In genomic region chr3:139152654-139153053, GRCm38 (mm10) we compare ENCODE assay signal across 12 mouse cellular contexts. TPM values are rescaled to one million over a fixed set of nuclear protein-coding genes. Genes with fewer than 3 reads are reported as not detected.
DNase-seq lines count a peak whose midpoint lies in the region; ATAC-seq and TF ChIP-seq lines count a peak whose summit lies in the region.
"Had no signal": no experiment of that assay in that cellular context is flagged by ENCODE, and none has a peak within 500 bp of the region (broad histone marks: within the 10 kb centered on the region; RNA-seq: fewer than 3 reads in every experiment).

No protein-coding gene starts in this region.

- H3K4me1 ChIP-seq in forebrain, postnatal 0 days (ENCODE audit: insufficient read depth) = no peaks in the 10 kb centered on the region
- H3K4me1 ChIP-seq: heart, embryonic 10.5 days had no signal

- no peak overlapping the region for H3K4me2 ChIP-seq in forebrain, postnatal 0 days (ENCODE audit: low read depth)

- DNase-seq in adrenal gland, adult 2 months = peak; percentile 10
- DNase-seq in adrenal gland, postnatal 4 days (ENCODE audit: low spot score in 2 of 2) = no peak
- DNase-seq in left cerebral cortex, adult 11 months (ENCODE audit: low spot score) = peak; percentile 3
- no peak for DNase-seq in left cerebral cortex, adult 8-10 months (ENCODE audit: low spot score in 2 of 2)
- peak; percentile 11 for DNase-seq in ES-CJ7 (ENCODE audit: low read depth, low spot score)
- DNase-seq in kidney, adult 18-20 months = no peak
- DNase-seq in forebrain, postnatal 0 days = no peak
- DNase-seq: B cell, adult 2 months; kidney, adult 11 months had no signal

- H3K27ac ChIP-seq in forebrain, postnatal 0 days (ENCODE audit: low read depth, low read length) = no peak overlapping the region
- H3K27ac ChIP-seq: heart, embryonic 10.5 days had no signal

- no peak overlapping the region for H3K9ac ChIP-seq in forebrain, postnatal 0 days

- WGBS in forebrain, postnatal 0 days = 63% methylated on average over 3 of the region's 3 CpGs

- H3K36me3 ChIP-seq in forebrain, postnatal 0 days (ENCODE audit: insufficient read depth) = no peaks in the 10 kb centered on the region
- H3K36me3 ChIP-seq: heart, embryonic 10.5 days had no signal

- H3K9me3 ChIP-seq in forebrain, postnatal 0 days (ENCODE audit: low read length) = no peaks in the 10 kb centered on the region
- H3K9me3 ChIP-seq: heart, embryonic 10.5 days had no signal

- no peak overlapping the region for H3K4me3 ChIP-seq in forebrain, postnatal 0 days (ENCODE audit: low read depth, low read length)
- H3K4me3 ChIP-seq: heart, embryonic 10.5 days had no signal

- no peaks in the 10 kb centered on the region for H3K27me3 ChIP-seq in forebrain, postnatal 0 days (ENCODE audit: insufficient read depth, low read length)

- ATAC-seq in common myeloid progenitor, adult 5-6 weeks (replicated peaks; ENCODE audit: low read depth, poor library complexity, severe bottlenecking) = peak; percentile 81
- ATAC-seq in forebrain, postnatal 0 days = no peak

- TF ChIP-seq CTCF in forebrain, postnatal 0 days (IDR thresholded peaks at IDR 0.05; ENCODE audit: low read depth) = no peak

RNA-seq across cellular contexts. Expression of gene Stpg2, which starts 52.8 kb away (rescaled TPM):
- not detected for total RNA-seq in adrenal gland, adult 2 months (2021)
- polyA plus RNA-seq in adrenal gland, adult 2 months (2012; rRNA removed) = 0.07 TPM in 1 of 2 replicates, not detected in the other
- total RNA-seq in adrenal gland, postnatal 4 days (2021) = under 1 TPM in 1 of 2 experiments, not detected in 1; 0.20 TPM
- total RNA-seq in left cerebral cortex, adult 8-10 months (2022) = under 1 TPM in 3 of 4 experiments, not detected in 1; 0.17 to 0.39 (median 0.30) TPM
- not detected in 2 replicates for total RNA-seq in common myeloid progenitor, adult 5-6 weeks (2017)
- 0.19 TPM in 1 of 2 replicates, not detected in the other for total RNA-seq in forebrain, postnatal 0 days (2014; rRNA removed)
- polyA plus RNA-seq in forebrain, postnatal 0 days (2015; fragmentation: Nextera tagmentation; extraction: Ambion mirVana) = not detected in 2 replicates
- total RNA-seq: liver, adult 2 months had no signal
- polyA plus RNA-seq: liver, adult 2 months had no signal

Comparison
In these comparisons a context has a peak if more than half of its experiments do, and no peak if none do; other contexts are left out.
1. DNase-seq: peak in adrenal gland, adult 2 months (single experiment), left cerebral cortex, adult 11 months (single experiment) and ES-CJ7 (single experiment); none in adrenal gland, postnatal 4 days (0 of 2), left cerebral cortex, adult 8-10 months (0 of 2), kidney, adult 18-20 months (single experiment) and forebrain, postnatal 0 days (single experiment).